Mouse (Mus musculus): ENCODE results near the gene Hmgn1.
"Not testable (repeated sequence)": the region's sequence is repeated elsewhere in the genome, so short reads cannot be mapped to it uniquely, and the experiment has no call there.

Hmgn1 gene

DNA sequence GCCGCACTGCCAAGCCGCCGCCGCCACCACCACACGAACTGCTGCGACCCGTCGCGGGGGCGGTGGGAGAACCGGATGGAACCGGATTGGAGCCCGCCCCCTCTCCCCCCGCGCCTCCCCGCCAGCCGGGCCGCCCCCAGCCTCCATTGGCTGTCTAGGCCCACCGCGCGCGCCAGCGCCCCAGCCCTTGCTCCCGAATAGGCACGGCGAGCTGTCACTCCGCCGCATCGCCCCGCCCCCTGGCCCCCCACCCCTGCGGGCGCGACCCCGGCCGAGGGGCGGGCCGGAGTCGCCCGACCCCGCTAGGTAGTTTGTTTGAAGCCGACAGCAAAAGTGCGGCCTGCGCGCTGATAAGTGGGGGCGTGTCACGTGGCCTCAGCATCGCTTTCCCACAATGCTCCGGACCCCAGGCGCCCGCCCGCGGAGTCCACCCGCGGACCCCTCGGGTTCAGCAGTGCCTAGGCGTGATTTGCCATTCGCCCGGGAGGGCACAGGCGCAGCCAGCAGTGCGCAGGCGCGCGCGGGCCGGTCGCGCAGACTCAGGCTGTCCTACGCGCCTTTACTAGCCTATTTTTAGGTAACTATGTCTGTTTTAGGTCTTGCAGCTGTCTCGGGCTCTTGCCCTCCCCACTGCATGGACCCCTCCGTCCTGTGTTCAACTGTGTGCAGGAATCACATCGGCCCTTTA is at the start of gene Hmgn1:
Gene Hmgn1 (minus strand): TSS at position 73 of the 688 bp plus-strand sequence.
- DNase-seq (ENCODE audit: low read depth, low spot score) = peak; percentile 87

DNA sequence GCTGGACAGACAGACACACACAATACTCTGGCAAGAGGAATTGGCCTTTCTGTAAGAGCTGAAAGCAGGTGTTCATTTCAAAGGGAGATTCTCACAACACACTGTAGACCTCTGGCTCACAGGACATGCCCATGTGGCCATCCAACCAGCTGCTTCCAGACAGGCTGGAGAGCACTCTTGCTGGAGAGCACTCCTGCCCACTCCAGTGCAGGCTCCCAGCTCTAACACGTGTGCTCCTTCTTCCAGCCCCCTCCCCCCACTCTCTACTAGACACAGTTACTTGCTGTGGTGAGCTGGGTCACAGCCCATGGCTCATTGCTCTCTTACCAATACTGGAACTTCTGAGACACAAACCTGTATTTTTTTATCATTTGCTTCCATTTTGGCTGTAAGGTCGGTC is 47.9 kb upstream of the Hmgn1 start:
- no peak for DNase-seq (ENCODE audit: low read depth, low spot score)

- DNase-seq (ENCODE audit: low read depth, low spot score) = no peak
Measured at GRCm38 (mm10) chr16:96173648-96174047, 46.1 kb upstream of the Hmgn1 start.

- no peak for DNase-seq (ENCODE audit: low read depth, low spot score)
Measured at GRCm38 (mm10) chr16:96168837-96169236, 41.3 kb upstream of the Hmgn1 start.

GRCm38 (mm10) chr16:96165723-96166264 is 38.3 kb upstream of the Hmgn1 start:
- no peak for DNase-seq (ENCODE audit: low read depth, low spot score)

- no peak for DNase-seq (ENCODE audit: low read depth, low spot score)
Measured at GRCm38 (mm10) chr16:96161336-96161735, 33.8 kb upstream of the Hmgn1 start.

GRCm38 (mm10) chr16:96160927-96161326 is 33.4 kb upstream of the Hmgn1 start:
- DNase-seq (ENCODE audit: low read depth, low spot score) = no peak

DNA sequence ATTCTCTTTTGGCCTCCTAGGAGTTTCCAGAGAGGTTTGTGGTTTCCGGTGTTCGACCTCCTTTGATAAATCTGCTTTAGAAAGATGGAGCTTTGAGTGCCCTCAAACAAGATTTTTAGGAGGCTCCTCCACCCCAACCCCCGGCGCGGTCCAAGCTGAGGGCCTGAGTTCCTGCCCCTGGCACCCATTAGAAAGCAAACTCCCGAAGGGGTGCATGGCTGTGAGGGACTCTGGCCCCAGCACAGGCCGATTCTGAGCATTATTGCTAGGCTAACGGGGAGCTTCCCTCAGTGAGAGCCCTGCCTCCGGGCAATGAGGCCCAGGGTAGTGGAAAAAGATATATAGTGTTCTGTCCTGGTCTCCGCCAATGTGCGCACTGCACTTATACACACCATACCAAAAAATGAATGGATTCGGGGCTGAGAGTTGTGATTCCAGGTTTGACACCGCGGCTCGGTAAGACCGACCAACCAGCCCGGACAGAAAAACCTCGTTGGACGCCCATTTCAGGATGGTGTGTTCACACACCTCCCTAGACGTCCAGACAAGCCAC is 32.3 kb upstream of the Hmgn1 start:
- DNase-seq (ENCODE audit: low read depth, low spot score) = no peak

- no peak for DNase-seq (ENCODE audit: low read depth, low spot score)
Measured at GRCm38 (mm10) chr16:96159091-96159731, 31.7 kb upstream of the Hmgn1 start.

- DNase-seq (ENCODE audit: low read depth, low spot score) = no peak
Measured at GRCm38 (mm10) chr16:96158511-96159080, 31.1 kb upstream of the Hmgn1 start.

- no peak for DNase-seq (ENCODE audit: low read depth, low spot score)
Measured at GRCm38 (mm10) chr16:96157171-96157570, 29.6 kb upstream of the Hmgn1 start.

- DNase-seq (ENCODE audit: low read depth, low spot score) = no peak
Measured at GRCm38 (mm10) chr16:96156019-96156418, 28.5 kb upstream of the Hmgn1 start.

GRCm38 (mm10) chr16:96154476-96154875 is 26.9 kb upstream of the Hmgn1 start:
- no peak for DNase-seq (ENCODE audit: low read depth, low spot score)

GRCm38 (mm10) chr16:96151551-96151950 is 24.0 kb upstream of the Hmgn1 start:
- DNase-seq (ENCODE audit: low read depth, low spot score) = peak; percentile 39

DNA sequence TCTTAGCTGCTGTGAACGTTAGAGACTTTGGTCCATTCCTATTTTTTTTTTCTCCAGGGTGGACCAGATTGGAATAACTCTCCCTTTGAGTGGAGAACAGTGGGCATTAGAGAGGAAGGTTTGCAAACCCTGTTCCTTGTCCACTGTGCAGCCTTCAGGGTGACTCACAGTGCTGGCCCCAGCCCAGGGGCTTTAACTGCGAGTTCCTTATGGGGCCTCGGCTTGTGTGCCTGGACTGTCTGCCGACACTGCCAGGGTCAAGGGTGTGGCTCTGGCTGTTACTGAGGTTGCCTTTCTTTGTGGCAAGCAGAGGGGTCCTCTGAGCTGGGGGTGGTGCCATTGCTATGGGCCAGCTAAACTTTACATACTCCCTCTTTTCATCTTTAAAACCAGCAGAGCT is 23.5 kb upstream of the Hmgn1 start:
- no peak for DNase-seq (ENCODE audit: low read depth, low spot score)

DNA sequence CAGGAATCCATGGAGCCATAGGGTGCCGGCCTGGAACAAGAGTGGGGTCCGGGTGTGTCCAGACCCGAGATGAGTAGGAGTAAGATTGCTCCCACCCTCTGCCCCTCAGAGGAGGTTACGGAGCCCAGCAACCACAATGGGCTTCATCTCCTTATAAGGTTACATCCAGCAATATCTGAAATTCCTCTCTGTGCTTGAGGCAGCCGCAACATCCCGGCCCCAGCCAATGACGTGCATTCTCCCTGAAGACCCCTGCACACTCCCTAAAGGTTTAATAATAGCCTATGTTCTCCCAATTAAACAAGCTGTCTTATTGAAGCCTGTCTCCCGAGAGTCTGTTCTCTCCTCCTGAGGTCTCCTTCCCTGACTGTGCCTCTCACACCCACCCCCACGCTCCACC is 21.8 kb upstream of the Hmgn1 start:
- no peak for DNase-seq (ENCODE audit: low read depth, low spot score)

DNA sequence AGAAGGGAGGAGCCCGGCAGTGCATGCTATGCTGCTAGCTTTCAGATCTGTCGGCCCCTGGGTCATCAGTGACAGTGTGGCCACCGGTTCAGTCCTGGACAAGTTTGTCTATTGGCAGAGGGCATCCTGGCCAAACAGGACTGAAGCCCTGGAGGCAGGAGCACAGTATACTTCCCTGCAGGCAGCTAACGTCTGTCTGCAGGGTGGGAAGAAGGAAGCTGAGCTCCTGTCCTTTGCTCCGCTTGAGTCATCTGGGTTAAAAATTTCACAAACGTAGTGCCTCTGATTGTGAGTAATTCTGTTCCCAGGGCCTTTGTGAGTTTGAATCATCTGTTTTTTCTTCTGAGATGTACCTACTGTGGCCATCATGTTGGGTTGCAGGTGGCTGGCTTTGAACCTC is 21.3 kb upstream of the Hmgn1 start:
- DNase-seq (ENCODE audit: low read depth, low spot score) = no peak

DNA sequence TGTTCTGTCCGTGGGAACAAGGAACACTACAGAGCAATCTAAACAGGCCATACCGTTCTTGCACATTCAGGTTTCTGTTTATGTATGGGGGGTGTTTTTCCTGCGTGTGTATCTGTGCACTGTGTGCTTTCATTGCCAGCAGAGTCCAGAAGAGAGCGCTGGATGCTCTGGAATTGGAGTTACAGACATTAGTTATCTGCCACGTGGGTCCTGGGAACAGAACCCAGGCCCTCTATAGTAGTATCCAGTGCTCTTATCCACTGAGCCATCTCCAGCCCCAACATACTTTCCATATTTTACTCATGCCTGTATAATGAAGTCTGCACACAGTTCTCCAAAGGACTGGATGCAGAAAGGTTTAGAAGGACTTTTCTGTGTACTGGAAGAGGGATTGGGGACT is 18.3 kb upstream of the Hmgn1 start:
- no peak for DNase-seq (ENCODE audit: low read depth, low spot score)

DNA sequence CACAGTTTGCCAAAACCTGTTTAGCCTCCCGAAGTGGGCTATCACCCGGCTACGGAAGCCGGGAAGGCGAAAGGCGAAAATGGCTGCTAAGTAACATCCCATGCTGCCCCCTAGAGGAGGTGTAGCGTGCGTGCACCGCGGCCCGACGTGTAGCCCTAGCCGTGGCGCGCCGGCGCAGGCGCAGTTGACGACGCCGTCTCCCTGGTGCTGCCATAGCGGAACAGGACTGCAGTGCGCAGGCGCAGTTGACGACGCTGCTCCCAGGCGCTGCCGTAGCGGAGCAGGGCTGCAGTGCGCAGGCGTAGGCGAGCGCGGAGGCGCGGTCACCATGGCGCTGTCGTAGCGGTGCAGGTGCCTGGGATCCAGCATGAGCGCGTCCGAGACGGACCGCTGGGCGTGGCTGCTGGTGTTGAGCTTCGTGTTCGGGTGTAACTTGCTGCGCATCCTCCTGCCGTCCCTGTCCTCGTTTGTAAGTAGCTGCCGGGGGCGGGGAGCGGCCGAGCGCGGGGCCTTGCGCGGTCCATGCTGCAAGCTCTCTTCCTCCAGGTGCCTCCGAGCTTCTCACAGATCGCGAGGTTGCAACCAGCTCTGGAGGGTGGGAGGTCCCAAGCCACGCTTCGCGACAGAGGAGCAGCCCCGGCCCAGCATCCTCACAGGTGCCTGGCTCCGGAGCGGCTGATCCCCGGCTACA is 17.7 kb upstream of the Hmgn1 start, which contains the start of gene Wrb:
Gene Wrb (plus strand): TSS at position 298 of the 691 bp plus-strand sequence.
- peak; percentile 99 for DNase-seq (ENCODE audit: low read depth, low spot score)

DNA sequence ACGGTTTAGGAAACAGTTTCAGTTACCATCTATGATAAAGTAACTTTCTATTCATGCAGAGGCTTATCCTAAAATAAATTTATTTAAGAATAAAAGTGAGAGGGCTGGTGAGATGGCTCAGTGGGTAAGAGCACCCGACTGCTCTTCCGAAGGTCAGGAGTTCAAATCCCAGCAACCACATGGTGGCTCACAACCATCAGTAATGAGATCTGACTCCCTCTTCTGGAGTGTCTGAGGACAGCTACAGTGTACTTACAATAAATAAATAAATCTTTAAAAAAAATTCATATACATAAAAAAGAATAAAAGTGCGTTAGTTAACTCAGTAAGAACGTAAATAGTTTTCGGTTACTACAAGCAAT is 17.2 kb upstream of the Hmgn1 start:
- not testable (repeated sequence) for DNase-seq (ENCODE audit: low read depth, low spot score)

DNA sequence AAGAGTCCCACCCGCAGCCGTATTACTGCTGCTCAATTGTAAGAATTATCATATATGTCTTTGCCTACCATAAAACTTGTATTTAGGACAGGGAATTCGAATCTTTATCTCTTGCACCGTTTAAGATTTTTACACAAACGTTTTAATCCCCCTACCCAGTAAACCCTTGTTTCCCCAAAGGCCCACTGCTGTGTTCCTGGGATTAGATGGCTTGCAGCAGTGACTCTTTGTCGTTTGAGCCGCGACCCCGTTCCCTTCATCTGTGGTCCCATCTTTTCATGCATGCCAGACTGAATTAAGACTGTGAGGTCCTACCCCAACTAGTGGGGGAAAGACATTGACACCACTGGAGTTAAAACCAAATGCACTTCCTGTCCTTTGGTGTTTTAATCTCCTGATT is 937 bp upstream of the Hmgn1 start:
- no peak for DNase-seq (ENCODE audit: low read depth, low spot score)

- DNase-seq (ENCODE audit: low read depth, low spot score) = no peak
Measured at GRCm38 (mm10) chr16:96127288-96127656, 257 bp downstream of the Hmgn1 start.

Data from retina, adult 2 months (tissue).